Mouse (Mus musculus) liver, postnatal 0 days (tissue): ENCODE results near the gene Ednrb.

ENCODE experiments used
- CTCF ChIP-seq: sonication (generic); IDR thresholded peaks from 2 replicates; pipeline ENCODE4 v1.5.1; 2016; ENCODE audit warnings: antibody characterized with exemption, low read depth
- EP300 ChIP-seq: IDR thresholded peaks from 2 replicates; pipeline ENCODE4 v1.6.1; 2016; ENCODE audit warnings: antibody characterized with exemption, low read depth, mild to moderate bottlenecking

- TF ChIP-seq CTCF (no peak), EP300 (no peak)
Observed at GRCm38 (mm10) chr14:103816637-103817308, 27.4 kb downstream of the Ednrb start.
